Mouse (Mus musculus) large intestine, adult 2 months (tissue): ENCODE measurements at regions not wholly inside any gene's neighbourhood (a gene's known extent, or its start where the extent isn't known, plus 50 kb on each side); places are given as distances from the start of the nearest gene placed in this dataset.

Experiments used
- DNase-seq: peaks from one replicate; pipeline ENCODE4 v3.0.0-alpha.2; 2012; ENCODE audit warnings: low read depth, low spot score
- WGBS: fragments of 180-500 bp; shearing (Covaris S2); methylation state at CpG from one replicate; pipeline ENCODE4 v1.1.7; 2018; 5-methylcytosine and 5-hydroxymethylcytosine counted together

- DNase-seq: no peak
- WGBS: 72% methylated on average over 3 of the region's 3 CpGs
These were observed 109.9 kb downstream of the Sec23a start for GRCm38 (mm10) chr12:58901931-58902330.

- WGBS: 77% methylated on average over 2 of the region's 2 CpGs
- DNase-seq: no peak
These were observed 136.0 kb downstream of the Sec23a start for GRCm38 (mm10) chr12:58875808-58876207.

- DNase-seq: no peak
These were observed 139.4 kb downstream of the Sec23a start for GRCm38 (mm10) chr12:58872465-58872864.

- WGBS: 52% methylated on average over 2 of the region's 2 CpGs
- DNase-seq: no peak
These were observed 155.3 kb downstream of the Sec23a start for GRCm38 (mm10) chr12:58856498-58856897.

GRCm38 (mm10) chr12:58851677-58852385, 160.0 kb downstream of the Sec23a start:
- 41% methylated on average over 6 of the region's 6 CpGs for WGBS
- no peak for DNase-seq

GRCm38 (mm10) chr12:58829656-58830055, 182.2 kb downstream of the Sec23a start:
- WGBS: 62% methylated on average over 1 of the region's 1 CpGs
- DNase-seq: no peak

- DNase-seq: no peak
These were observed 184.0 kb downstream of the Sec23a start for GRCm38 (mm10) chr12:58827864-58828263.

- 89% methylated on average over 7 of the region's 7 CpGs for WGBS
- DNase-seq: no peak
These were observed 186.5 kb downstream of the Sec23a start for GRCm38 (mm10) chr12:58825139-58825921.

GRCm38 (mm10) chr12:58822971-58823370, 188.8 kb downstream of the Sec23a start:
- WGBS: 62% methylated on average over 3 of the region's 3 CpGs
- DNase-seq: no peak

- 69% methylated on average over 6 of the region's 6 CpGs for WGBS
- no peak for DNase-seq
These were observed 207.7 kb downstream of the Sec23a start for GRCm38 (mm10) chr12:58804068-58804467.

GRCm38 (mm10) chr12:58802410-58802809, 209.4 kb downstream of the Sec23a start:
- DNase-seq: peak; percentile 70
- 34% methylated on average over 4 of the region's 4 CpGs for WGBS
